Mouse (Mus musculus) heart, adult 2 months (tissue): ENCODE measurements at regions not wholly inside any gene's neighbourhood (a gene's known extent, or its start where the extent isn't known, plus 50 kb on each side); places are given as distances from the start of the nearest gene placed in this dataset.
"Not testable (repeated sequence)": the region's sequence is repeated elsewhere in the genome, so short reads cannot be mapped to it uniquely, and the experiment has no call there.

Experiments used
- CTCF ChIP-seq: fragments of 200-600 bp; IDR thresholded peaks from 2 replicates; pipeline ENCODE4 v1.8.1; 2022; ENCODE audit warnings: antibody characterized with exemption, mild to moderate bottlenecking, moderate library complexity
- EP300 ChIP-seq: fragments of 200-500 bp; IDR thresholded peaks from 2 replicates; pipeline ENCODE4 v1.6.1; 2011; ENCODE audit warnings: low read depth, low read length, control low read depth; ENCODE audit not compliant: insufficient read depth
- POLR2A ChIP-seq: fragments of 200-500 bp; IDR thresholded peaks from 2 replicates; pipeline ENCODE4 v1.6.1; 2011; ENCODE audit warnings: mild to moderate bottlenecking, low read depth, low read length, control low read depth; ENCODE audit not compliant: insufficient read depth

DNA sequence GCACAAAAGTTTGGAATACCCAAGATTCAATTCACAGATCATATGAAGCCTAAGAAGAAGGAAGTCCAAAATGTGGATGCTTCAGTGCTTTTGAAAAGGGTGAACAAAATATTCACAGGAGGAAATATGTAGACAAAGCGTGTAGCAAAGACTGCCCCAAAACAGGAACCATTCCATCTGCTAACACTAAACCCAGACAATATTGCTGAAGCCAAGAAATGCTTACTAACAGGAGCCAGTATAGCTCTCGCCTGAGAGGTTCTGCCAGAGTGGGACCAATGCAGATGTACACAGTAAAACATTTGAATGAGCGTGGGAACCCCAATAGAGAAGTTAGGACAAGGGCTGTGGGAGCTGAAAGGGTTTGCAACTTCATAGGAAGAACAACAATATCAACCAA lies 173.5 kb upstream of the Zfp386 start:
- TF ChIP-seq POLR2A, CTCF, EP300: not testable (repeated sequence)
